Mouse (Mus musculus) hindbrain, embryonic 11.5 days (tissue): ENCODE measurements around the gene Cops8. TPM values are rescaled to one million over a fixed set of nuclear protein-coding genes. Genes with fewer than 3 reads are reported as not detected.

Source experiments
- ATAC-seq: fragments of 200-750 bp; cut with Nextera tagmentation; 2 replicates; pipeline ENCODE4 v1.8.0; 2017; ENCODE audit warnings: mild to moderate bottlenecking, moderate TSS enrichment, moderate library complexity; ENCODE audit not compliant: low FRiP score
- DNase-seq: peaks from one replicate; pipeline ENCODE4 v3.0.0-alpha.2; 2015; ENCODE audit warnings: low spot score
- H3K27ac ChIP-seq: fragments of 300-500 bp; sonication (generic); 2 replicates; pipeline ENCODE4 v1.5.1; 2014; ENCODE audit warnings: mild to moderate bottlenecking, low read depth, low read length
- H3K27me3 ChIP-seq: fragments of 300-500 bp; sonication (generic); 2 replicates; pipeline ENCODE4 v1.6.1; 2014; ENCODE audit warnings: mild to moderate bottlenecking, low read length, moderate library complexity, mixed read lengths; ENCODE audit not compliant: control insufficient read depth, insufficient read depth
- H3K36me3 ChIP-seq: fragments of 300-500 bp; sonication (generic); 2 replicates; pipeline ENCODE4 v1.6.1; 2014; ENCODE audit warnings: mild to moderate bottlenecking, low read length, moderate library complexity, mixed read lengths; ENCODE audit not compliant: control insufficient read depth, insufficient read depth
- H3K4me1 ChIP-seq: fragments of 300-500 bp; sonication (generic); replicated peaks from 2 replicates; pipeline ENCODE4 v1.6.1; 2014; ENCODE audit warnings: low read length, mixed read lengths; ENCODE audit not compliant: control insufficient read depth, insufficient read depth
- H3K4me2 ChIP-seq: fragments of 300-500 bp; sonication (generic); replicated peaks from 2 replicates; pipeline ENCODE4 v1.6.1; 2014; ENCODE audit warnings: mild to moderate bottlenecking, low read depth, low read length
- H3K4me3 ChIP-seq: fragments of 300-500 bp; sonication (generic); 2 replicates; pipeline ENCODE4 v1.5.1; 2014; ENCODE audit warnings: low read depth, low read length
- H3K9ac ChIP-seq: fragments of 300-500 bp; sonication (generic); 2 replicates; pipeline ENCODE4 v1.6.1; 2014; ENCODE audit warnings: low read depth, low read length
- H3K9me3 ChIP-seq: fragments of 300-500 bp; sonication (generic); 2 replicates; pipeline ENCODE4 v1.6.1; 2016; ENCODE audit warnings: low read length; ENCODE audit not compliant: control insufficient read depth
- WGBS: fragments of 180-500 bp; shearing (Covaris S2); extraction: QIAGEN DNeasy Blood & Tissue Kit; methylation state at CpG from one replicate; pipeline ENCODE4 v1.1.7; 2014; 5-methylcytosine and 5-hydroxymethylcytosine counted together
- polyA plus RNA-seq: library from polyadenylated mRNA; unstranded; fragments of >200 nt; fragmentation: Nextera tagmentation; extraction: Ambion mirVana; gene quantifications from 2 replicates; pipeline ENCODE4 v1.2.1, GENCODE M21; 2014

Gene Cops8
- polyA plus RNA-seq, 1 experiment from 2014 or later = 207 TPM

- Histone ChIP-seq H3K9me3 (no peaks in the 10 kb centered on the region), H3K36me3 (no peaks in the 10 kb centered on the region), H3K4me1 (no peaks in the 10 kb centered on the region), H3K4me3 (no peak overlapping the region), H3K9ac (no peak overlapping the region), H3K4me2 (no peak overlapping the region), H3K27me3 (no peaks in the 10 kb centered on the region), H3K27ac (no peak overlapping the region)
- WGBS = 83% methylated on average over 6 of the region's 6 CpGs
- ATAC-seq (no peak), DNase-seq (no peak)
Observed at GRCm38 (mm10) chr1:90633415-90634030, 30.7 kb downstream of the Cops8 start.

DNA sequence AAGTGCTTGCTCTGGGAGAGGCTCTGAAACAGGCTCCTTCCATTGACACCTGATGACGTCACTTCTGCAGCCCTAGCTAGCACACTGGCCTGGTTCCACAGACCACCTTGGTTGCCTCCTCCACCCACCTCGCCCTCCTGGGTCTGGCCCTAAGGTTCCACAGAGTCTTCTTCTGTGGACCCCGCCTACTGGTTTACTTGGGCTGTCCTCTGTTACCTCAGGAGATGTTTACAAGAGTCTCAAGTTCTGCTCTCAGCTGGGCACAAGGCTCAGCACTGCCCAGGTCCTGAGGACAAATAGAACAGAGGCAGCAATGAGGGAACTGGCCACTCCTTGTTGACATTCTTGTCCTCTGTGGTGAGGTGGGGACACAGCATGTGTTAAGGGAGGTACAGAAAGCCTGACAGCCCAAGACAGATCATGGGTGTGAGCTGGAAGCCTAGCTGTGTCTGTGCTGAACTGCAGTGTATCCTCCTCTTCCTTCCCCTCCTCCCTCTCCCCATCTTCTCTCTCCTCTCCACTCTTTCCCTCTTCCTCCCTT, 31.5 kb downstream of the Cops8 start:
- no peaks in the 10 kb centered on the region for H3K36me3 ChIP-seq
- H3K4me3 ChIP-seq = no peak overlapping the region
- H3K9ac ChIP-seq = no peak overlapping the region
- no peaks in the 10 kb centered on the region for H3K4me1 ChIP-seq
- no peaks in the 10 kb centered on the region for H3K9me3 ChIP-seq
- H3K4me2 ChIP-seq = no peak overlapping the region
- H3K27ac ChIP-seq = no peak overlapping the region
- 65% methylated on average over 3 of the region's 3 CpGs for WGBS
- DNase-seq = no peak
- H3K27me3 ChIP-seq = no peaks in the 10 kb centered on the region
- ATAC-seq = no peak

DNA sequence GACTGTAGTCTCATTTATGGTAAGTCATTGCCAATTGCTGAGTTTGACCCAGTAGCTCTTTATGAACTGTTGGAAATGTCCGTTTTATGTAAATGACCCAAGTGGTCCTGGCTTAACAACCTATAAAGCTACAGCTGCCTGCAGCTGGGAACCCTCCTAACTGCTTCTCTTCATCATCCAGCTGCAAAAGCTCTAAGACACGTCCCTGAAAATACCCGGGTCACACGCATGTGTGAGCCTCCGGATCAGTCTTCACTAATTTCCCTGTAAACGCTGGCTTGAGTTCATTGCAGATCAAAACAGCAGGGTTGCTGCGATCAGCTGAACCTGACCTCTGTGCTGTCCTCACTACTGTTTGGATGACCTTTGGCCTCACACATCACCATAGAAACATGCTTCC, 35.6 kb downstream of the Cops8 start:
- Histone ChIP-seq H3K4me2 (no peak overlapping the region), H3K4me1 (no peaks in the 10 kb centered on the region), H3K27ac (no peak overlapping the region), H3K9ac (no peak overlapping the region), H3K36me3 (no peaks in the 10 kb centered on the region), H3K4me3 (no peak overlapping the region), H3K27me3 (no peaks in the 10 kb centered on the region), H3K9me3 (no peaks in the 10 kb centered on the region)
- WGBS = 64% methylated on average over 7 of the region's 7 CpGs
- DNase-seq = no peak
- ATAC-seq = no peak

DNA sequence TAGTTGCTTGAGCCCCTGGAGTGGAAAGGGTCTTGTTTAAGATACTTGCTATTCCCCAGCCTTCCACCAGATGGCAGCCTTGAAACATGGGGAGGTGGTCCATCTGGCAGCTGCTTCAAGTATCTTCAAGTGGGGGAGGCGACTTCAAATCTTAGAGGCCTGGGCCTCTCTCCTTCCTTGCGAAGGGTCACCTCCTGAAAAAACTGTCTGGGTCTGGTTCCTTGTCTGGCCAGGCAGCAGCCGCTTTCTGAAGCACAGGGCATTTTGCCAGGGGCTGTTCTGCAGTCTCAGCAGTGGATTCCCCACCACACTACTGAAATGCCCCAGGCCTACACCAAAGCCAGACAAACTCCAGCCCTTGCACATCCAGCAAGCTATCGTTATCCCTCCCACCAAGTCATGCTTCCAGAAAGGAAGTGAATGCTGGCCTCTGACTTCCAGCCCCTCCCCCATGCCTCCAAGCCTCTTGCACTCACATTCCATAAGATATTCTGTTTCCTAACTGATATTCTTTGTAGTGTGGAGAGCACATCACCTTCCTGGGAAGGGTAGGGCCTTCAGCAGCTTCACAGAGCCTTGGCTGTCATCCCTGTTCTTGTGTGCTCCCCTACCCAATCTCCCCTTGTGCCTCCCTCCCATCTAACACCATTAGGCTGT, 48.1 kb downstream of the Cops8 start:
- DNase-seq (peak; percentile 85), ATAC-seq (no peak)
- 15% methylated on average over 4 of the region's 4 CpGs for WGBS
- no peak overlapping the region for H3K9ac ChIP-seq
- no peaks in the 10 kb centered on the region for H3K9me3 ChIP-seq
- H3K27ac ChIP-seq = peak overlapping the region; percentile 4; the same call in 1 of the 2 replicates
- H3K36me3 ChIP-seq = no peaks in the 10 kb centered on the region
- no peak overlapping the region for H3K4me3 ChIP-seq
- 0 out of 2 replicates have a peak, but pooled peaks cover 2% of the 10 kb centered on the region for H3K4me1 ChIP-seq
- H3K27me3 ChIP-seq = no peaks in the 10 kb centered on the region
- no peak overlapping the region for H3K4me2 ChIP-seq

- Histone ChIP-seq H3K27me3 (no peaks in the 10 kb centered on the region), H3K4me3 (no peak overlapping the region), H3K27ac (no peak overlapping the region), H3K4me2 (no peak overlapping the region), H3K4me1 (no peaks in the 10 kb centered on the region), H3K9me3 (no peaks in the 10 kb centered on the region), H3K9ac (no peak overlapping the region), H3K36me3 (no peaks in the 10 kb centered on the region)
- no peak for DNase-seq
- no peak for ATAC-seq
Observed at GRCm38 (mm10) chr1:90651781-90652180, 49.0 kb downstream of the Cops8 start.

DNA sequence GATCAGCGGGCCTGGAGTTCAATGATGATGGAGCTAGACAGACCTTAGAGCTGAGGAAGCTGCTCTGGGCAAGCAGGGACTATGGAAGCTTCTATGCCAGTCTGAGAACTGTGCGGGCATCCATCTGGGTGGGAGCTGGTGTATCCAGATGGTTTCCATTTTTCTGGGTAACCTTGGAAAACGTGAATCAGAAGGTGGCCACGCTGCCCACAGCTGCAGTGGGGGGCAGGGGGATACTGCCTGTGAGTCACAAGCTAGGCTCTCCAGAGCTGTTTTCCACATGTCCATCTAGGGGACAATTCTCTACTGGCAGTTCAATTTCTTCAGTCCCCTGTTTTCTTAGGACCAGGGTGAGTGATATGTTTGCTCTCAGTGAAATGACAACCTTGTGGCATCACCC, 49.8 kb downstream of the Cops8 start:
- Histone ChIP-seq H3K9ac (no peak overlapping the region), H3K27me3 (no peaks in the 10 kb centered on the region), H3K9me3 (no peaks in the 10 kb centered on the region), H3K27ac (no peak overlapping the region), H3K4me3 (no peak overlapping the region), H3K4me2 (no peak overlapping the region), H3K36me3 (no peaks in the 10 kb centered on the region), H3K4me1 (no peaks in the 10 kb centered on the region)
- WGBS = 82% methylated on average over 4 of the region's 4 CpGs
- no peak for ATAC-seq
- no peak for DNase-seq

DNA sequence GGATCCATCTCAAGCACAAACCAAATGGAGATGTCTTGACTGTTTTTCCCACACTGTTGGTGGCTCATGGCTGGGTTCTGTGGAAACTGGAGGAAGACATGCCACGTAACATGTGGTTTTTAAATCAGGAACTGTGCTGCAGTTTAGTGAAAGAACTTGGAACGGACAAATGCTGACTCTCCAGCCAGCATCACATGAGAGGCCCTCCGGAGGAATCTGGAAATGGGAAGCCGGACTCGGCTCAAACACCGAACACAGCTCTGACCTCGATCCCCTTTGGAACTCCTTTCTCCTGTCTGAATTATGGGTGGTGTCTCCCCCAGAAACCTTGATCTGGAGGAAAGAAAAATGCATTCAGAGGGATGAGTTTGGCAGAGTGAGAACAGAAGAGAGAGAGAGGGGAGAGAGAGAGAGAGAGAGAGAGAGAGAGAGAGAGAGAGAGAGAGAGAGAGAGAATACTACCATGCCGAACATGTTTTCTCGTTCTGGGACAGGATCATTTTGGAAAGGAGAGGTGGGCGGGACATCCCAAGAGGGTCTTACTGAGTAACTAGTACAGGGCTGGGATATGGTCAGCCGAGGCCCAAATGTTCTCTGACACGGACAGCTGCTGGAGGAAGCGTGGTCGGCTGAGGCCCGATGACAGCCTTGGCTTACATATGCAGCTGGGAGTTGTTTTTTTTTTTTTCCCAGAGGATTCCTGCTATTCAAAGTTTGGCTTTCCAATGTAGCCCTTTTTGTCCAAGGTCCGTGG, 53.9 kb downstream of the Cops8 start:
- ATAC-seq = no peak
- H3K9ac ChIP-seq = no peak overlapping the region
- H3K4me3 ChIP-seq = no peak overlapping the region
- H3K4me1 ChIP-seq = no peaks in the 10 kb centered on the region
- DNase-seq = no peak
- H3K9me3 ChIP-seq = no peaks in the 10 kb centered on the region
- no peaks in the 10 kb centered on the region for H3K36me3 ChIP-seq
- no peak overlapping the region for H3K27ac ChIP-seq
- H3K27me3 ChIP-seq = no peaks in the 10 kb centered on the region
- H3K4me2 ChIP-seq = no peak overlapping the region
- 82% methylated on average over 16 of the region's 16 CpGs for whole genome bisulfite sequencing

DNA sequence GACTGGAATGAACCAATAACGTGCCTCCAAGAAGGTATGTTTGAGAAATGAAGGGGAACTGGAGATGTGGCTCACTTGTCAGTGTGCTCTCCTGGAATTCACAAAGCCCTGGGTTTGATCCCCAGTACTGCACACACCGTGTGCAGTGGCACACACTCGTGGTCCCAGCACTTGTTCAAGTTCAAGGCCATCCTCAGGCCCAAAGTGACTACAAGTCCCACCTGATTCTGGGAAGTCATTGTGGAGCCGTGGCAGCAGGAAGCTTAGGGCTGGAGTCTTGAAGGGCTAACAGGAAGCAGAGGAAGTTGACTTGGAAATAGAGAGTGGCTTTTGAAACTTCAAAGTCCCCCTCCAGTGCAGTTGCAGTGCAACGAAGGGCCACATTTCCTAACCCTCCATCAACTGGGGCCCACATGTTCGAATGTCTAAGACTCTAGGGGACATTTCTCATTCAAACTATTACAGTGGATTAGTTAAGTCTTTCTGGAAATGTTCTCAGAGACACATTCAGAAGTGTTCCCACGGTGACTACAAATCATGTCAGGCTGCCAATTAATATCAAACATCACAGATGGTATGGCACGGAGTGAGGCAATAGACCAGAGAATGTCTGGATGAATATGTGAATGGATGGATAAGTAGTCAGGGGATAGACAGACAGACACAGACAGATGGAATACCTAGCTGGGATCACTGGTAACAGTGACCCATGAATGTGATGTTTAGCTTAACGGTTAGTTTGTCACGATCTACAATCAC, 54.7 kb downstream of the Cops8 start:
- WGBS = 84% methylated on average over 10 of the region's 10 CpGs
- no peak overlapping the region for H3K4me3 ChIP-seq
- no peak overlapping the region for H3K27ac ChIP-seq
- H3K9ac ChIP-seq = no peak overlapping the region
- H3K4me1 ChIP-seq = no peaks in the 10 kb centered on the region
- DNase-seq = no peak
- no peak for ATAC-seq
- no peaks in the 10 kb centered on the region for H3K36me3 ChIP-seq
- H3K4me2 ChIP-seq = no peak overlapping the region
- H3K9me3 ChIP-seq = no peaks in the 10 kb centered on the region
- no peaks in the 10 kb centered on the region for H3K27me3 ChIP-seq
